Mouse (Mus musculus) erythroblast, embryonic 14.5 days (primary cell): ENCODE measurements around the gene Ranbp6.

Source experiments
- GATA1 ChIP-seq: IDR thresholded peaks from 2 replicates; pipeline ENCODE4 v1.6.1; 2012; ENCODE audit warnings: low read length, inconsistent platforms, mixed read lengths
- TAL1 ChIP-seq: IDR thresholded peaks from 3 replicates; pipeline ENCODE4 v1.6.1; 2012; ENCODE audit warnings: low read length, inconsistent platforms, mixed read lengths

DNA sequence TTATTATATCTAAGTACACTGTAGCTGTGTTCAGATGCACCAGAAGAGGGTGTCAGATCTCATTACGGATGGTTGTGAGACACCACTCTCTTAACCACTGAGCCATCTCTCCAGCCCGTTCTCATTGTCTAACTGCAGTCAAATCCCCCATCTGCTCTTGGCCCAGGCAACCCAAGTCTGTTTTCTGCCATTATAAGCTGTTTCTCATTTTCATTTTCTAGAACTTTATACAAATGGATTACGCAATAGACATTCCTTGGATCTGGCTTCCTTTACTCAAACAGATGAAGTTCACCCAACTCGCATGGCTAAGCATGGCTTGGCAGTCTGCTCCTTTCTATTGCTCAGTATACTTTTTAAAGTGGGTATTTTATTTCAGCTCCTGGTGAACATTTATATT is 27.9 kb upstream of the Ranbp6 start:
- no peak for TF ChIP-seq TAL1
- TF ChIP-seq GATA1 = no peak
